Mouse (Mus musculus): ENCODE results near the gene Fbxo41. TPM values are rescaled to one million over a fixed set of nuclear protein-coding genes. Genes with fewer than 3 reads are reported as not detected.

Gene Fbxo41
- total RNA-seq, 1 experiment, result 0.54 TPM

GRCm38 (mm10) chr6:85512577-85513530 is 10.1 kb upstream of the Fbxo41 start:
- no peak for DNase-seq (ENCODE audit: low read depth, low spot score)
- in situ Hi-C loops (cut with MboI; ENCODE audit: low sequenced_read_pairs in 2 of 2, unreplicated experiment in 2 of 2), result no loop called here
- TF ChIP-seq CHD2 (IDR thresholded peaks at IDR 0.05; ENCODE audit: low read depth, low read length) (no peak), ZC3H11A (IDR thresholded peaks at IDR 0.05; ENCODE audit: borderline replicate concordance, low read depth, low read length) (no peak), MAFK (IDR thresholded peaks at IDR 0.05; ENCODE audit: insufficient read depth, low read depth, low read length) (no peak), ZNF384 (IDR thresholded peaks at IDR 0.05; ENCODE audit: low read depth, low read length) (no peak), HCFC1 (IDR thresholded peaks at IDR 0.05; ENCODE audit: borderline replicate concordance, insufficient read depth, low read length) (no peak)
- Histone ChIP-seq H3K4me3 (ENCODE audit: insufficient read depth in 1 of 2, low read depth in 1 of 2, low read length in 2 of 2, poor library complexity in 1 of 2, severe bottlenecking in 1 of 2) (peak overlapping the region; percentile 62 to 87), H3K9ac (ENCODE audit: insufficient read depth, low read depth, low read length, poor library complexity, severe bottlenecking) (0 out of 2 replicates have a peak overlapping the region, but pooled peaks have one; percentile 25), H3K36me3 (ENCODE audit: control insufficient read depth, insufficient read depth, low read length, poor library complexity, severe bottlenecking) (no peaks in the 10 kb centered on the region), H3K9me3 (ENCODE audit: control insufficient read depth, insufficient read depth, low read depth, low read length) (no peaks in the 10 kb centered on the region), H3K27ac (ENCODE audit: insufficient read depth, low read depth, low read length, poor library complexity, severe bottlenecking) (no peak overlapping the region), H3K4me1 (ENCODE audit: control insufficient read depth in 2 of 2, insufficient read depth in 2 of 2, low read length in 2 of 2, poor library complexity in 1 of 2) (no peaks in the 10 kb centered on the region)

- H3K9ac ChIP-seq (ENCODE audit: insufficient read depth, low read depth, low read length, poor library complexity, severe bottlenecking), result 0 out of 2 replicates have a peak overlapping the region, but pooled peaks have one; percentile 2
- in situ Hi-C loops (cut with MboI; ENCODE audit: low sequenced_read_pairs in 2 of 2, unreplicated experiment in 2 of 2), result no loop called here
- no peak for DNase-seq (ENCODE audit: low read depth, low spot score)
Observed at GRCm38 (mm10) chr6:85512056-85512440, 9.3 kb upstream of the Fbxo41 start.

GRCm38 (mm10) chr6:85511286-85512055 is 8.7 kb upstream of the Fbxo41 start:
- Histone ChIP-seq H3K9me3 (ENCODE audit: control insufficient read depth, insufficient read depth, low read depth, low read length) (no peaks in the 10 kb centered on the region), H3K9ac (ENCODE audit: insufficient read depth, low read depth, low read length, poor library complexity, severe bottlenecking) (no peak overlapping the region)

More at GRCm38 (mm10) chr6:85512056-85512440, 9.3 kb upstream of the Fbxo41 start:
- Histone ChIP-seq H3K4me1 (ENCODE audit: control insufficient read depth in 2 of 2, insufficient read depth in 2 of 2, low read length in 2 of 2, poor library complexity in 1 of 2) (no peaks in the 10 kb centered on the region), H3K36me3 (ENCODE audit: control insufficient read depth, insufficient read depth, low read length, poor library complexity, severe bottlenecking) (no peaks in the 10 kb centered on the region), H3K4me3 (ENCODE audit: insufficient read depth in 1 of 2, low read depth in 1 of 2, low read length in 2 of 2, poor library complexity in 1 of 2, severe bottlenecking in 1 of 2) (peak overlapping the region; percentile 62 to 87), H3K9me3 (ENCODE audit: control insufficient read depth, insufficient read depth, low read depth, low read length) (no peaks in the 10 kb centered on the region), H3K27ac (ENCODE audit: insufficient read depth, low read depth, low read length, poor library complexity, severe bottlenecking) (no peak overlapping the region)
- TF ChIP-seq ZNF384 (IDR thresholded peaks at IDR 0.05; ENCODE audit: low read depth, low read length) (no peak), MAFK (IDR thresholded peaks at IDR 0.05; ENCODE audit: insufficient read depth, low read depth, low read length) (no peak)

GRCm38 (mm10) chr6:85510476-85510875 is 7.7 kb upstream of the Fbxo41 start:
- Histone ChIP-seq H3K9me3 (ENCODE audit: control insufficient read depth, insufficient read depth, low read depth, low read length) (no peaks in the 10 kb centered on the region), H3K4me3 (ENCODE audit: insufficient read depth in 1 of 2, low read depth in 1 of 2, low read length in 2 of 2, poor library complexity in 1 of 2, severe bottlenecking in 1 of 2) (no peak overlapping the region), H3K4me1 (ENCODE audit: control insufficient read depth in 2 of 2, insufficient read depth in 2 of 2, low read length in 2 of 2, poor library complexity in 1 of 2) (no peaks in the 10 kb centered on the region), H3K9ac (ENCODE audit: insufficient read depth, low read depth, low read length, poor library complexity, severe bottlenecking) (no peak overlapping the region), H3K36me3 (ENCODE audit: control insufficient read depth, insufficient read depth, low read length, poor library complexity, severe bottlenecking) (no peaks in the 10 kb centered on the region), H3K27ac (ENCODE audit: insufficient read depth, low read depth, low read length, poor library complexity, severe bottlenecking) (no peak overlapping the region)
- in situ Hi-C loops (cut with MboI; ENCODE audit: low sequenced_read_pairs in 2 of 2, unreplicated experiment in 2 of 2), result no loop called here
- no peak for TF ChIP-seq CHD2 (IDR thresholded peaks at IDR 0.05; ENCODE audit: low read depth, low read length)
- no peak for TF ChIP-seq MAFK (IDR thresholded peaks at IDR 0.05; ENCODE audit: insufficient read depth, low read depth, low read length)
- TF ChIP-seq ZNF384 (IDR thresholded peaks at IDR 0.05; ENCODE audit: low read depth, low read length), result no peak
- no peak for TF ChIP-seq ZC3H11A (IDR thresholded peaks at IDR 0.05; ENCODE audit: borderline replicate concordance, low read depth, low read length)
- TF ChIP-seq HCFC1 (IDR thresholded peaks at IDR 0.05; ENCODE audit: borderline replicate concordance, insufficient read depth, low read length), result no peak
- DNase-seq (ENCODE audit: low read depth, low spot score), result no peak

More at GRCm38 (mm10) chr6:85511286-85512055, 8.7 kb upstream of the Fbxo41 start:
- Histone ChIP-seq H3K27ac (ENCODE audit: insufficient read depth, low read depth, low read length, poor library complexity, severe bottlenecking) (no peak overlapping the region), H3K4me1 (ENCODE audit: control insufficient read depth in 2 of 2, insufficient read depth in 2 of 2, low read length in 2 of 2, poor library complexity in 1 of 2) (no peaks in the 10 kb centered on the region), H3K4me3 (ENCODE audit: insufficient read depth in 1 of 2, low read depth in 1 of 2, low read length in 2 of 2, poor library complexity in 1 of 2, severe bottlenecking in 1 of 2) (peak overlapping the region; percentile 62 to 87), H3K36me3 (ENCODE audit: control insufficient read depth, insufficient read depth, low read length, poor library complexity, severe bottlenecking) (no peaks in the 10 kb centered on the region)
- in situ Hi-C loops (cut with MboI; ENCODE audit: low sequenced_read_pairs in 2 of 2, unreplicated experiment in 2 of 2), result no loop called here
- TF ChIP-seq MAFK (IDR thresholded peaks at IDR 0.05; ENCODE audit: insufficient read depth, low read depth, low read length) (no peak), ZNF384 (IDR thresholded peaks at IDR 0.05; ENCODE audit: low read depth, low read length) (no peak), ZC3H11A (IDR thresholded peaks at IDR 0.05; ENCODE audit: borderline replicate concordance, low read depth, low read length) (no peak), CHD2 (IDR thresholded peaks at IDR 0.05; ENCODE audit: low read depth, low read length) (no peak), HCFC1 (IDR thresholded peaks at IDR 0.05; ENCODE audit: borderline replicate concordance, insufficient read depth, low read length) (no peak)
- DNase-seq (ENCODE audit: low read depth, low spot score), result no peak

All from ES-E14 (cell line).